Comparison of ENCODE assay signal across 8 mouse cellular contexts in the genomic region with DNA sequence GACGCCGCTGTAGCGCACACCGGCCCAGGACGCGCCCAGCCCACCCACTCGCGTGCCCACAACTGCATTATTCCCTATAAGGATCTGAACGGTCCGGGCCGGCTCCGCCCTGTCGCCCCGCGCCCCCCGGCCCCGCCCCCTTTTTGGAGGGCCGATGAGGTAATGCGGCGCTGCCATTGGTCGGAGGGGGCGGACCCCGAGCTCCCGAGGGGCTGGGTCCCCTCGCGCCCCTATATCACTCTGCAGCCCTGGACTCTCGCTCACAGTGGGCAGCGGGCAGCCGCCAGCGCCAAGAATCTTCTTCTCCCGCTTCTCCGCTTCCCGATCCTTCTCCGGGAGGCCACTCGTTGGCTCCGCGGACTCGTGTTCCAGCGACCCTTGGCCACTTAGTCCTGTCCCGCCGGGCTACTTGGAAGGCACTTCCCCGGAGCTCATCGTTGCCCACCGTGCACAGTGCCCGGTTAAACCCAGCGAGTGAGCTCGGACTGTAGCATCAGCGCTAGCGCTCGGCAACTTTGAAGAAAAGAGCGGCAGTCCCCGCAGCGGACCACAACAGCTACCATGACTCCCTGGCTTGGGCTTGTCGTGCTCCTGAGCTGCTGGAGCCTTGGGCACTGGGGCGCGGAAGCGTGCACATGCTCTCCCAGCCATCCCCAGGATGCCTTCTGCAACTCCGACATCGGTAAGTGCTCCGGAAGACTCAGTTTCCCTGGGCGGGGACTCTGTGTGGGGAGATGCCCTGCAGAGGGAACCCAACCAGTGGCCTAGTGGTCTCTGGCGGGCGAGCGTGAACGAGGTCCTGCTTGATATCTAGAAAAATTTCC. TPM values are rescaled to one million over a fixed set of nuclear protein-coding genes. Genes with fewer than 3 reads are reported as not detected.
DNase-seq lines count a peak whose midpoint lies in the region; ATAC-seq and TF ChIP-seq lines count a peak whose summit lies in the region.

TSS of gene Timp3 (plus strand) at position 80 of the 824 bp plus-strand sequence.

- H3K27ac ChIP-seq in bone marrow, adult 2 months (ENCODE audit: control insufficient read depth, insufficient read depth, low read depth, low read length, poor library complexity), result no peak within 1 kb of the TSS
- H3K27ac ChIP-seq in layer of hippocampus, adult 2 months, result peak within 1 kb of the TSS; percentile 90

- TF ChIP-seq POLR2A in bone marrow, adult 2 months (IDR thresholded peaks at IDR 0.05; ENCODE audit: borderline replicate concordance, control insufficient read depth, low read depth, low read length), result peak; percentile 51; the same call in 1 of the 2 replicates
- peak; percentile 99 for TF ChIP-seq POLR2A in lung, adult 2 months (IDR thresholded peaks at IDR 0.05; ENCODE audit: borderline replicate concordance, extremely low read depth, low read depth, low read length)

- WGBS in bone marrow, adult 2 months, result 3% methylated on average over 63 of the region's 65 CpGs
- under 1% methylated on average over 64 of the region's 65 CpGs for WGBS in lung, adult 2 months

- H3K36me3 ChIP-seq in G1E (replicated peaks), result peaks cover 12% of the 10 kb centered on the region

- no peaks in the 10 kb centered on the region; the same call in 1 of the 2 replicates for H3K27me3 ChIP-seq in G1E (ENCODE audit: insufficient read depth, low read length)

- TF ChIP-seq CTCF in G1E (IDR thresholded peaks at IDR 0.05; ENCODE audit: low read depth, low read length), result no peak
- no peak for TF ChIP-seq CTCF in bone marrow, adult 2 months (IDR thresholded peaks at IDR 0.05; ENCODE audit: control insufficient read depth, insufficient read depth, low read length)
- no peak for TF ChIP-seq CTCF in layer of hippocampus, adult 2 months (conservative IDR thresholded peaks at IDR 0.05)
- no peak for TF ChIP-seq CTCF in lung, adult 2 months (IDR thresholded peaks at IDR 0.05; ENCODE audit: insufficient read depth, low read length)

- DNase-seq in G1E (ENCODE audit: low spot score), result peak; percentile 59
- DNase-seq in frontal cortex, postnatal 10 days (ENCODE audit: low spot score in 2 of 2), result peak; percentile 39 to 78
- DNase-seq in heart, postnatal 4 days, result peak; percentile 91
- DNase-seq in layer of hippocampus, adult 2 months (ENCODE audit: low spot score in 2 of 2), result peak; percentile 43 to 53
- DNase-seq in lung, adult 2 months, result peak; percentile 85
- DNase-seq in ovary, postnatal 14 days (ENCODE audit: low spot score), result peak; percentile 71

- ATAC-seq in G1E (ENCODE audit: extremely low read depth, insufficient number of reproducible peaks, low FRiP score, poor library complexity, severe bottlenecking), result no peak
- ATAC-seq in activated CD4-positive, CD25-positive, alpha-beta regulatory T cell, adult 4 months, result no peak

- H3K4me3 ChIP-seq in G1E (ENCODE audit: low read depth, low read length), result peak within 1 kb of the TSS; percentile 80
- H3K4me3 ChIP-seq in bone marrow, adult 2 months (replicated peaks; ENCODE audit: control insufficient read depth, low read depth, low read length), result peak within 1 kb of the TSS; percentile 31
- H3K4me3 ChIP-seq in layer of hippocampus, adult 2 months, result peak within 1 kb of the TSS; percentile 73
- H3K4me3 ChIP-seq in lung, adult 2 months (replicated peaks; ENCODE audit: extremely low read depth, low read depth, low read length), result peak within 1 kb of the TSS; percentile 76

- H3K9me3 ChIP-seq in G1E (replicated peaks), result peaks cover 8% of the 10 kb centered on the region

- H3K4me1 ChIP-seq in G1E (ENCODE audit: insufficient read depth, low read depth, low read length), result peaks cover 47% of the 10 kb centered on the region
- no peaks in the 10 kb centered on the region for H3K4me1 ChIP-seq in bone marrow, adult 2 months (ENCODE audit: control insufficient read depth, insufficient read depth, low read length)
- peaks cover 6% of the 10 kb centered on the region for H3K4me1 ChIP-seq in lung, adult 2 months (ENCODE audit: control insufficient read depth, insufficient read depth, low read length)

RNA-seq across cellular contexts. Expression of gene Timp3, which starts in this region (rescaled TPM):
- total RNA-seq in G1E (2014; fragmentation: Nextera tagmentation) (90.5 and 110 TPM in 2 replicates), G1E (2017) (14.2 and 15.0 TPM in 2 replicates)
- polyA plus RNA-seq in G1E (2012), result 13.7 and 15.7 TPM in 2 replicates
- 15.8 and 32.5 TPM in 2 replicates for polyA plus RNA-seq in bone marrow, adult 2 months (2011; ENCODE audit: insufficient read depth, insufficient read length, low replicate concordance, missing spikeins)
- 100 to 1,000 TPM; 139 to 143 TPM for total RNA-seq in heart, postnatal 4 days (2021)
- total RNA-seq in layer of hippocampus, adult 2 months (2021), result 10 to 100 TPM; 61.8 to 62.0 TPM
- 259 and 473 TPM in 2 replicates for polyA plus RNA-seq in lung, adult 2 months (2012; rRNA removed)
- not detected for polyA plus RNA-seq in activated CD4-positive, CD25-positive, alpha-beta regulatory T cell, adult 4 months (2017; shearing (Covaris generic))

Comparison
In these comparisons a context has a peak if more than half of its experiments do, and no peak if none do; other contexts are left out.
1. RNA of gene Timp3 (polyA plus RNA-seq): 259 to 473 TPM in lung, adult 2 months, 15.8 to 32.5 TPM in bone marrow, adult 2 months and 13.7 to 15.7 TPM in G1E; not detected in activated CD4-positive, CD25-positive, alpha-beta regulatory T cell, adult 4 months; every median in the first group is over 10 times any median in the second.
2. Peak in every context shown above with its lines, with median percentiles within 50 percentile points of each other: DNase-seq and H3K4me3 ChIP-seq.